Mouse (Mus musculus) stomach, embryonic 14.5 days (tissue): ENCODE data around the gene Dclre1b. TPM values are rescaled to one million over a fixed set of nuclear protein-coding genes. Genes with fewer than 3 reads are reported as not detected.

ENCODE experiments used
- ATAC-seq: fragments of 200-750 bp; cut with Nextera tagmentation; 2 replicates; pipeline ENCODE4 v1.8.0; 2017; ENCODE audit warnings: low read depth, moderate TSS enrichment; ENCODE audit not compliant: insufficient number of reproducible peaks, insufficient read depth, low FRiP score
- H3K27ac ChIP-seq: fragments of 300-500 bp; sonication (generic); 2 replicates; pipeline ENCODE4 v1.5.1; 2014; ENCODE audit warnings: mild to moderate bottlenecking, low read length, moderate library complexity, mixed read lengths
- H3K27me3 ChIP-seq: fragments of 300-500 bp; sonication (generic); 2 replicates; pipeline ENCODE4 v1.6.1; 2014; ENCODE audit warnings: low read length, control low read depth, mixed read lengths; ENCODE audit not compliant: control insufficient read depth, insufficient read depth
- H3K36me3 ChIP-seq: fragments of 300-500 bp; sonication (generic); 2 replicates; pipeline ENCODE4 v1.6.1; 2014; ENCODE audit warnings: mild to moderate bottlenecking, control low read depth, low read length, moderate library complexity, mixed read lengths; ENCODE audit not compliant: control insufficient read depth, insufficient read depth
- H3K4me1 ChIP-seq: fragments of 300-500 bp; sonication (generic); 2 replicates; pipeline ENCODE4 v1.6.1; 2014; ENCODE audit warnings: low read length, control low read depth, mixed read lengths; ENCODE audit not compliant: control insufficient read depth, insufficient read depth
- H3K4me2 ChIP-seq: fragments of 300-500 bp; sonication (generic); replicated peaks from 2 replicates; pipeline ENCODE4 v1.6.1; 2014; ENCODE audit warnings: low read depth, low read length, control low read depth
- H3K4me3 ChIP-seq: fragments of 300-500 bp; sonication (generic); 2 replicates; pipeline ENCODE4 v1.5.1; 2014; ENCODE audit warnings: low read depth, low read length, control low read depth
- H3K9ac ChIP-seq: fragments of 300-500 bp; sonication (generic); replicated peaks from 2 replicates; pipeline ENCODE4 v1.6.1; 2014; ENCODE audit warnings: low read depth, mild to moderate bottlenecking, control low read depth, low read length, moderate library complexity, mixed read lengths
- H3K9me3 ChIP-seq: fragments of 300-500 bp; sonication (generic); 2 replicates; pipeline ENCODE4 v1.6.1; 2016; ENCODE audit warnings: low read depth, low read length, control low read depth; ENCODE audit not compliant: control insufficient read depth
- WGBS: fragments of 180-500 bp; shearing (Covaris S2); extraction: QIAGEN DNeasy Blood & Tissue Kit; methylation state at CpG from one replicate; pipeline ENCODE4 v1.1.7; 2014; 5-methylcytosine and 5-hydroxymethylcytosine counted together
- polyA plus RNA-seq: library from polyadenylated mRNA; unstranded; fragments of >200 nt; fragmentation: Nextera tagmentation; extraction: Ambion mirVana; gene quantifications from 2 replicates; pipeline ENCODE4 v1.2.1, GENCODE M21; 2014

The Dclre1b gene
- polyA plus RNA-seq, 1 experiment from 2014 or later, result 30.9 TPM

DNA sequence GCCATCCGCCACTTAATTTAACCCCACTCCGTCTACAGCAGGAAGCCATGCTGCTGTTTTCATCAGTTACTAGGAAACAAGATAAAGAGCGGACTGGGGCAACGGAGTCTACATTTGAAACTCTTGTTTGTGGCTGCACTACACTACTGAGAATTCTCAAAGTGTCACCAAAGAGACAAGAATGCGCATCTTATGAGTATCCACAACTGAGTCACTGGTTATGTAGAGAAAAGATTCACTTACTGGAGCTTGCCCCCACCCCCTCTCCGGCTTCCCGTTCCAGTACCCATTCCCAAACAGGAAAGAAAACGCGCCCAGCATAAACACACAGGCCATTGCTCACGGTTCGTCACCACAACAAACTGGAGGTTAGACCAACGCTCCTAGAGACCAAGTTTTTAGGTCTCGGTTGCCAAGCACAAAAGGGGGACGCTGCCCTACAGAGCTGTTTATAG is 19.3 kb downstream of the Dclre1b start:
- Histone ChIP-seq H3K4me2 (peak overlapping the region; percentile 88), H3K27me3 (no peaks in the 10 kb centered on the region), H3K4me3 (peak overlapping the region; percentile 94), H3K36me3 (no peaks in the 10 kb centered on the region), H3K4me1 (peaks cover 13% of the 10 kb centered on the region; the same call in 1 of the 2 replicates), H3K9me3 (no peaks in the 10 kb centered on the region), H3K9ac (peak overlapping the region; percentile 98), H3K27ac (peak overlapping the region; percentile 82; the same call in 1 of the 2 replicates)
- no peak for ATAC-seq
- 3% methylated on average over 14 of the region's 14 CpGs for WGBS

DNA sequence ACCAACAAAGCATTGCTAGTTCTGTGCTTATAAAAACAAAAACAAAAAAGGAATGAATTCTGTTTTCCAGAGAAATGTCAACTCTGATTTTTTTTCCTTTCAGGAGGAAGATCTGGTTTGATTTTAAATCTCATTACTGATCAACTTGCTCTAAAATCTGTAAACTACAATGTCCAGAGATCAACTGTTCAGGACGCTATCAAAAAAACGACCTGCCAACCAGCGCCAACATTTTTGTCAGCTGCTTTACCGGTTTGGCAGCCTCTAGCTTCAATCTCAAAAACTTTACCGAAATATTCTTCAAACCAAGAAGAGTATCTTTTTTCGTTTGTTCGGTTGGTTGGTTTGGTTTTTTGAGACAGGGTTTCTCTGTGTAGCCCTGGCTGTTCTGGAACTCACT is 20.1 kb downstream of the Dclre1b start:
- no peaks in the 10 kb centered on the region for H3K27me3 ChIP-seq
- 70% methylated on average over 7 of the region's 7 CpGs for WGBS
- peak overlapping the region; percentile 94; the same call in 1 of the 2 replicates for H3K4me3 ChIP-seq
- no peaks in the 10 kb centered on the region for H3K9me3 ChIP-seq
- peaks cover 13% of the 10 kb centered on the region; the same call in 1 of the 2 replicates for H3K4me1 ChIP-seq
- no peak for ATAC-seq
- no peak overlapping the region for H3K9ac ChIP-seq
- no peak overlapping the region for H3K27ac ChIP-seq
- no peaks in the 10 kb centered on the region for H3K36me3 ChIP-seq
- H3K4me2 ChIP-seq, result peak overlapping the region; percentile 88

DNA sequence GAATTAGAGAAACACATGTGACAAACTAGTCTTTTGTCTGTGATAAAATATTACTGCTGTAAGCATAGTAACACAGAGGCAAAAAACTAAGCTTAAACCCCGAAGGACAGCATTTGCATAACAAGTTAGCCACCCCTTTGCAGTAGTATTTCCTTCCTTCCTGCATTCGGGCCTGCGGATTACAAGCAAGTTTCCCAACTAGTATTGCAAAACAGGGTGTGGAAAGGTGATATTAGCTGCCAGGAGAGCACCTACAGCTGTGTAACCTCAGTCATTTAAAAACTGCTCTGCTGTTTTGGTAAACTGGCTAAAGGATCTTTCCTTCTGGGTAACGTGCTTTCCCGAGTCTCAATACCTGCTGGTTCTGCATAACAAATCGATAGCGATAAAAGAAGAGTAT is 22.0 kb downstream of the Dclre1b start:
- Histone ChIP-seq H3K4me3 (no peak overlapping the region), H3K27me3 (no peaks in the 10 kb centered on the region), H3K4me2 (no peak overlapping the region), H3K4me1 (peaks cover 17% of the 10 kb centered on the region; the same call in 1 of the 2 replicates), H3K9me3 (no peaks in the 10 kb centered on the region), H3K36me3 (no peaks in the 10 kb centered on the region), H3K27ac (no peak overlapping the region), H3K9ac (no peak overlapping the region)
- WGBS, result 70% methylated on average over 7 of the region's 7 CpGs
- no peak for ATAC-seq

DNA sequence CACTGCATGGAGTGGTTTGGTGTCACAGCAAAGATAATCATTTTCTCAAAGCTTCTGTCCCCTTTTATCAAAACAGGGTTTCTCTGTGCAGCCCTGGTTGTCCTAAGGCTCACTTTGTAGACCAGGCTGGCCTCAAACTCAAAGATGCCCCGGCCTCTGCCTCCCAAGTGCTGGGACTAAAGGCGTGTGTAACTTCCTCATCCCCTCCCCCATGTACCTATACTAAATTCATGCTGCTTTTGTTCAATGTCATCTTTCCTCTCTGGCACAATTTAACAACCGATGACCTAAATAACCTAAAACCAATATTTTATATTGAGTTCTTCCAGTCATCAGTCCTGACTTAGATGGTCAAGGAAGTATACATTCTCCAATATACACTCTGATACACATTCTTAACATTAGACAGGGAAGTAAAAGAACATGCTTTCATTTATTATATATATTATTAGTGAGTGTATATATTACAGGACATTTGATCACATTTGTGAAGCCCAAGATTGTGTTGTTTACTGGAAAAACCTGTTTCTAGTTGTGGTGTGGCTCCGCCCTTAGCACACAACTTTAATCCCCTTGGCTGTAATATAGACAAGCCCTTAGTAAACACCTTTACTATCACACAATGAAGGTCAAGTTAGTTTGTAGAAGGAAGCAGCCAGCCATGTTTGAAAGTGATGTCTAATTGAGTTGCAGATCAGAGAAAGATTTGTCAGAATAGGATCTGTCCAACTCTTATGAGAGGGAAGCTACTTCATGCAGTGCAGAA is 26.2 kb downstream of the Dclre1b start:
- ATAC-seq, result no peak
- 65% methylated on average over 4 of the region's 4 CpGs for WGBS
- Histone ChIP-seq H3K4me1 (0 out of 2 replicates have a peak, but pooled peaks cover 7% of the 10 kb centered on the region), H3K27ac (0 out of 2 replicates have a peak overlapping the region, but pooled peaks have one; percentile 29), H3K9me3 (no peaks in the 10 kb centered on the region), H3K27me3 (no peaks in the 10 kb centered on the region), H3K4me2 (no peak overlapping the region), H3K4me3 (no peak overlapping the region), H3K36me3 (no peaks in the 10 kb centered on the region), H3K9ac (no peak overlapping the region)

DNA sequence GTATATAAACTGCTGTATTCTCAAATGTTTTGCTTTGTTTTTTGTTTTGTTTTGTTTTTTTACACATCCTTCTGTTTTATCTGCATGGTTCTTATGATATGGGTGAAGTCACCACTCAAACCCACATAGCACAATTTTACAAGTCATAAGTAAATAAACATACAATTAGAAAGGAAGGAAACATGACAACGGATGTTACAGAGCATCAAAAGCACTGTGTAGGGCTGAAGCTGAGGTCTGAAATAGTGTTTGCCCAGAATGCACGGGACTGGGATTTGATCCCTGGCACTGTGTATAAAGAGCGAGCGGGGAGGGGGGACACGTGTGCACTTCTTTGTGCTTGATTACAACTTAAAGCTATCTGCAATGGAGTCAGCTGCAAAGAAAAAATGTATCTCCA is 28.5 kb downstream of the Dclre1b start:
- no peaks in the 10 kb centered on the region for H3K9me3 ChIP-seq

DNA sequence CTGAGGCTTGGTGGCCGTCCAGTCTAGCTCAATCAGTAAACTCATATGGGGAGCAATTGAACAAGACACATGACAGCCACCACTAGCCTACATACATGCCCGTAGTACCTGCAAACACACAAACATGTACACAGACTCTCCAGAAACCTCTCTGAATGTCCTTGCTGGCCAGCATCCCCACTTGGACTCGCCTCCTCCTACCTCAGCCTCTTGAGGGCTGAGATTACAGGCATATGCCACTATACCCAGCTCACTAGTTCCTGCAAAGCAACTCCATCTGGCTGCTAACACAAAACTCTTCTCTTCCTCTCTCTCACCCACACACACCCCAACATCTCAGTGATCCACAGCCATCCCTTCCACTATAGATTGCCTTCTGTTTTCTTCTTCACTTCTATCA is 29.0 kb downstream of the Dclre1b start:
- Histone ChIP-seq H3K4me3 (no peak overlapping the region), H3K4me1 (0 out of 2 replicates have a peak, but pooled peaks cover 7% of the 10 kb centered on the region), H3K36me3 (peaks cover 9% of the 10 kb centered on the region), H3K4me2 (no peak overlapping the region), H3K27me3 (no peaks in the 10 kb centered on the region), H3K27ac (no peak overlapping the region), H3K9ac (no peak overlapping the region), H3K9me3 (no peaks in the 10 kb centered on the region)
- 86% methylated on average over 3 of the region's 3 CpGs for WGBS
- no peak for ATAC-seq

More for the DNA sequence above, 28.5 kb downstream of the Dclre1b start:
- no peak overlapping the region for H3K27ac ChIP-seq
- no peak overlapping the region for H3K9ac ChIP-seq
- H3K36me3 ChIP-seq, result peaks cover 9% of the 10 kb centered on the region
- H3K27me3 ChIP-seq, result no peaks in the 10 kb centered on the region
- H3K4me2 ChIP-seq, result no peak overlapping the region
- ATAC-seq, result no peak
- 78% methylated on average over 5 of the region's 5 CpGs for WGBS
- H3K4me3 ChIP-seq, result no peak overlapping the region
- H3K4me1 ChIP-seq, result 0 out of 2 replicates have a peak, but pooled peaks cover 7% of the 10 kb centered on the region

DNA sequence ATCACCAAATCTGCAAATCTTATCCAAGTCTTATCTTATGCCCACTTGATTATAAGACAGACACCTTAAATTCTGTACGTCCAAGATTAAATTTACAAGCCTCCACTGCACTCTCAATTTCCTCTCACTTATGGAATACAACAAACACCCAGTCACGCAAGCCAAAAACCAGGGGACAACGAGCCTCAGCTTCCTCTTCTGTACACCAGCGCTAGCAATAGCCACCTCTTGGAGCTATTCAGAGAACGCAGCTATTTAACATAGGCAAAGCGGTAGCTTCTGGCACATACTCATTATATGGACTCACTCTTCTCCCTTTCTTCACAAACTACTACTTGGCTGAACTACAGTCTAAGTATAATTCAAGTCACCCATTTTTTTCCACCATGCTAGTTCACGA is 30.1 kb downstream of the Dclre1b start:
- no peak overlapping the region for H3K9ac ChIP-seq
- no peak overlapping the region for H3K4me2 ChIP-seq
- H3K4me1 ChIP-seq, result 0 out of 2 replicates have a peak, but pooled peaks cover 7% of the 10 kb centered on the region
- no peaks in the 10 kb centered on the region for H3K27me3 ChIP-seq
- H3K9me3 ChIP-seq, result no peaks in the 10 kb centered on the region
- no peak for ATAC-seq
- peaks cover 13% of the 10 kb centered on the region for H3K36me3 ChIP-seq
- 87% methylated on average over 7 of the region's 7 CpGs for WGBS
- H3K4me3 ChIP-seq, result no peak overlapping the region
- H3K27ac ChIP-seq, result no peak overlapping the region

DNA sequence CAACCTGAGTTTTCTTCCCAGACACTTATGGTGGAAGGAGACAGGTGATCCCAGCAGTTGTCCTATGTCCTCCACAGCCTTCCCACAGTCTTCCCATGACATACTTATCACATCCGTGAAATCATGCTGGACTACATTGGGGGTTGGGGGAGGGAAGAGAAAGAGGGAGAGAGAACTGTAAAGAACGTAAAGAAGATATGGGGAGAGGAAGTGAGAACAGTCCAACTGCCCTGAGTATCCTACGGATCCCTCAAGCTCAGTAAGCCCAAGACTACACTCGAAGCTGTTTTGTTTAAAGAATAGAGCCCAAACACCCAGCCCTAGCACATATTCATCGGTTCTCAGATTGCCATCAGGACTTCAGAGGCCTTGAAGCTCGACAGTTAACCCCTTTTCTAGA is 30.6 kb downstream of the Dclre1b start:
- WGBS, result 74% methylated on average over 6 of the region's 6 CpGs
- H3K9me3 ChIP-seq, result no peaks in the 10 kb centered on the region
- H3K36me3 ChIP-seq, result peaks cover 16% of the 10 kb centered on the region
- no peak overlapping the region for H3K4me2 ChIP-seq
- H3K9ac ChIP-seq, result no peak overlapping the region
- no peak overlapping the region for H3K4me3 ChIP-seq
- H3K4me1 ChIP-seq, result 0 out of 2 replicates have a peak, but pooled peaks cover 7% of the 10 kb centered on the region
- no peaks in the 10 kb centered on the region for H3K27me3 ChIP-seq
- no peak for ATAC-seq
- no peak overlapping the region for H3K27ac ChIP-seq
